Mouse (Mus musculus) kidney, adult 2 months (tissue): ENCODE measurements around the gene Eif4g1.

Experiments used
- CTCF ChIP-seq: fragments of 200-500 bp; conservative IDR thresholded peaks from 2 replicates; pipeline ENCODE4 v1.5.1; 2011; ENCODE audit warnings: low read depth, mild to moderate bottlenecking, control low read depth, low read length, moderate library complexity, mixed read lengths; ENCODE audit not compliant: insufficient read depth, insufficient read length
- POLR2A ChIP-seq: fragments of 200-500 bp; IDR thresholded peaks from one replicate; pipeline ENCODE4 v1.6.1; 2011; ENCODE audit warnings: low read depth, low read length, control low read depth

- TF ChIP-seq CTCF = no peak
- no peak for TF ChIP-seq POLR2A
These were observed 26.7 kb downstream of the Eif4g1 start for GRCm38 (mm10) chr16:20694781-20695180.
